8 mouse cellular contexts compared by ENCODE assay signal in genomic region chr2:163996275-163996674, GRCm38 (mm10). TPM values are rescaled to one million over a fixed set of nuclear protein-coding genes. Genes with fewer than 3 reads are reported as not detected.
DNase-seq lines count a peak whose midpoint lies in the region; ATAC-seq and TF ChIP-seq lines count a peak whose summit lies in the region.

No protein-coding gene starts in this region.

- no peak for DNase-seq in heart, postnatal 25 days (ENCODE audit: low spot score)
- no peak for DNase-seq in G1E (ENCODE audit: low spot score)
- no peak for DNase-seq in hindbrain, embryonic 10.5 days (ENCODE audit: low spot score)
- no peak for DNase-seq in midbrain, embryonic 10.5 days (ENCODE audit: low spot score)
- no peak for DNase-seq in cerebellum, adult 11-12 months
- no peak for DNase-seq in cerebellum, adult 8-10 months

- no peaks in the 10 kb centered on the region for H3K27me3 ChIP-seq in heart, embryonic 15.5 days
- peaks cover 10% of the 10 kb centered on the region for H3K27me3 ChIP-seq in G1E (ENCODE audit: insufficient read depth, low read length)
- H3K27me3 ChIP-seq in hindbrain, embryonic 10.5 days (ENCODE audit: insufficient read depth, poor library complexity, severe bottlenecking), result no peaks in the 10 kb centered on the region
- no peaks in the 10 kb centered on the region for H3K27me3 ChIP-seq in midbrain, embryonic 10.5 days (ENCODE audit: low read depth, poor library complexity, severe bottlenecking)

- WGBS in heart, embryonic 15.5 days, result 65% methylated on average over 6 of the region's 6 CpGs
- WGBS in hindbrain, embryonic 10.5 days, result 88% methylated on average over 6 of the region's 6 CpGs
- WGBS in midbrain, embryonic 10.5 days, result 88% methylated on average over 6 of the region's 6 CpGs

- peak overlapping the region; percentile 95 for H3K4me3 ChIP-seq in heart, embryonic 15.5 days
- peak overlapping the region; percentile 86 for H3K4me3 ChIP-seq in G1E (ENCODE audit: low read depth, low read length)
- H3K4me3 ChIP-seq in hindbrain, embryonic 10.5 days, result peak overlapping the region; percentile 98
- peak overlapping the region; percentile 99 for H3K4me3 ChIP-seq in midbrain, embryonic 10.5 days

- no peak for ATAC-seq in heart, embryonic 15.5 days (replicated peaks; ENCODE audit: insufficient number of reproducible peaks, insufficient read depth, low FRiP score, low read depth)
- ATAC-seq in G1E (ENCODE audit: extremely low read depth, insufficient number of reproducible peaks, low FRiP score, poor library complexity, severe bottlenecking), result no peak
- no peak for ATAC-seq in megakaryocyte-erythroid progenitor cell, adult 5-6 weeks (replicated peaks; ENCODE audit: low FRiP score, low TSS enrichment, poor library complexity, severe bottlenecking)

- H3K4me2 ChIP-seq in heart, embryonic 15.5 days, result peak overlapping the region; percentile 68

- intact Hi-C loops in heart, postnatal 25 days (cut with DNase I), result no loop called here

- H3K36me3 ChIP-seq in heart, embryonic 15.5 days, result peaks cover 6% of the 10 kb centered on the region; the same call in 1 of the 2 replicates
- peaks cover 42% of the 10 kb centered on the region for H3K36me3 ChIP-seq in G1E (replicated peaks)
- H3K36me3 ChIP-seq in hindbrain, embryonic 10.5 days, result peaks cover 25% of the 10 kb centered on the region
- peaks cover 29% of the 10 kb centered on the region for H3K36me3 ChIP-seq in midbrain, embryonic 10.5 days

- TF ChIP-seq CTCF in G1E (IDR thresholded peaks at IDR 0.05; ENCODE audit: low read depth, low read length), result no peak

- 0 out of 2 replicates have a peak overlapping the region, but pooled peaks have one; percentile 97 for H3K27ac ChIP-seq in heart, embryonic 15.5 days
- H3K27ac ChIP-seq in hindbrain, embryonic 10.5 days, result peak overlapping the region; percentile 97; the same call in 1 of the 2 replicates
- H3K27ac ChIP-seq in midbrain, embryonic 10.5 days (replicated peaks), result peak overlapping the region; percentile 97; the same call in 1 of the 2 replicates

- no peaks in the 10 kb centered on the region for H3K9me3 ChIP-seq in heart, embryonic 15.5 days (replicated peaks)
- no peaks in the 10 kb centered on the region for H3K9me3 ChIP-seq in G1E (replicated peaks)
- no peaks in the 10 kb centered on the region for H3K9me3 ChIP-seq in hindbrain, embryonic 10.5 days
- no peaks in the 10 kb centered on the region for H3K9me3 ChIP-seq in midbrain, embryonic 10.5 days (replicated peaks)

- peak overlapping the region; percentile 95 for H3K9ac ChIP-seq in heart, embryonic 15.5 days

- peaks cover 44% of the 10 kb centered on the region for H3K4me1 ChIP-seq in heart, embryonic 15.5 days (replicated peaks)
- peaks cover 42% of the 10 kb centered on the region for H3K4me1 ChIP-seq in G1E (ENCODE audit: insufficient read depth, low read depth, low read length)
- peaks cover 28% of the 10 kb centered on the region for H3K4me1 ChIP-seq in hindbrain, embryonic 10.5 days (replicated peaks)
- H3K4me1 ChIP-seq in midbrain, embryonic 10.5 days, result peaks cover 24% of the 10 kb centered on the region

RNA-seq across cellular contexts. Expression of gene Ywhab, which starts 1.5 kb away (rescaled TPM):
- polyA plus RNA-seq in heart, embryonic 15.5 days (2015; fragmentation: Nextera tagmentation; extraction: Ambion mirVana), result 202 and 213 TPM in 2 replicates
- total RNA-seq in heart, postnatal 25 days (2021), result 10 to 100 TPM; 74.3 to 82.2 TPM
- total RNA-seq in G1E (2014; fragmentation: Nextera tagmentation) (129 and 130 TPM in 2 replicates), G1E (2017) (52.6 and 56.1 TPM in 2 replicates)
- 64.3 and 79.9 TPM in 2 replicates for polyA plus RNA-seq in G1E (2012)
- polyA plus RNA-seq in hindbrain, embryonic 10.5 days (2016; fragmentation: Nextera tagmentation; extraction: Ambion mirVana), result 294 and 318 TPM in 2 replicates
- 322 and 331 TPM in 2 replicates for polyA plus RNA-seq in midbrain, embryonic 10.5 days (2016; fragmentation: Nextera tagmentation; extraction: Ambion mirVana)
- 111 and 112 TPM in 2 replicates for total RNA-seq in megakaryocyte-erythroid progenitor cell, adult 5-6 weeks (2014; fragmentation: Nextera tagmentation)
- total RNA-seq in megakaryocyte-erythroid progenitor cell, adult 5-6 weeks (2017), result 54.1 and 60.2 TPM in 2 replicates

RNA-seq across cellular contexts. Expression of gene Pabpc1l, which starts 29.0 kb away (rescaled TPM):
- polyA plus RNA-seq in heart, embryonic 15.5 days (2015; fragmentation: Nextera tagmentation; extraction: Ambion mirVana), result 0.92 and 1.1 TPM in 2 replicates
- 1 to 10 TPM in 1 of 2 experiments, under 1 TPM in 1; 0.96 to 1.3 TPM for total RNA-seq in heart, postnatal 25 days (2021)
- total RNA-seq in G1E (2014; fragmentation: Nextera tagmentation), result not detected in 2 replicates
- total RNA-seq in G1E (2017), result 0.44 TPM in 1 of 2 replicates, not detected in the other
- 0.07 TPM in 1 of 2 replicates, not detected in the other for polyA plus RNA-seq in G1E (2012)
- 1.2 and 1.6 TPM in 2 replicates for polyA plus RNA-seq in hindbrain, embryonic 10.5 days (2016; fragmentation: Nextera tagmentation; extraction: Ambion mirVana)
- 0.87 and 1.4 TPM in 2 replicates for polyA plus RNA-seq in midbrain, embryonic 10.5 days (2016; fragmentation: Nextera tagmentation; extraction: Ambion mirVana)
- total RNA-seq in megakaryocyte-erythroid progenitor cell, adult 5-6 weeks (2014; fragmentation: Nextera tagmentation), result 1.5 TPM in 1 of 2 replicates, not detected in the other
- not detected in 2 replicates for total RNA-seq in megakaryocyte-erythroid progenitor cell, adult 5-6 weeks (2017)
